Mouse (Mus musculus): ENCODE results near the gene Phgr1.

The Phgr1 gene

GRCm38 (mm10) chr2:118824396-118824795 is 51.8 kb downstream of the Phgr1 start:
- no peak for DNase-seq (ENCODE audit: low read depth)
